Mouse (Mus musculus): ENCODE measurements at regions not wholly inside any gene's neighbourhood (a gene's known extent, or its start where the extent isn't known, plus 50 kb on each side); places are given as distances from the start of the nearest gene placed in this dataset.

GRCm38 (mm10) chr9:120645776-120646175 lies 74.5 kb downstream of the Rpl14 start:
- no peaks in the 10 kb centered on the region for H3K9me3 ChIP-seq (replicated peaks; ENCODE audit: insufficient read depth, low read length)
- TF ChIP-seq GABPA (IDR thresholded peaks at IDR 0.05; ENCODE audit: low read depth, low read length) (no peak), MXI1 (IDR thresholded peaks at IDR 0.05; ENCODE audit: low read depth, low read length) (no peak), SMC3 (IDR thresholded peaks at IDR 0.05; ENCODE audit: low read depth, low read length) (0 out of 2 replicates have a peak, but pooled peaks have one; percentile 7), CTCF (IDR thresholded peaks at IDR 0.05 in 2 of 3, conservative IDR thresholded peaks at IDR 0.05 in 1 of 3; ENCODE audit: control insufficient read depth in 1 of 3, insufficient read depth in 1 of 3, low read depth in 2 of 3, low read length in 3 of 3, poor library complexity in 1 of 3, severe bottlenecking in 1 of 3) (peak in 2 of 3 experiments; percentile 13 to 17; a peak in 1 of 6 replicates), MEF2A (IDR thresholded peaks at IDR 0.05; ENCODE audit: extremely low read depth, insufficient replicate concordance, low read depth, low read length, poor library complexity, severe bottlenecking) (no peak)
- no peaks in the 10 kb centered on the region for H3K79me2 ChIP-seq (ENCODE audit: control insufficient read depth, insufficient read depth, low read length, poor library complexity)
- no peaks in the 10 kb centered on the region for H3K36me3 ChIP-seq (ENCODE audit: control insufficient read depth in 1 of 2, insufficient read depth in 2 of 2, low read length in 2 of 2)
- H3K9ac ChIP-seq (ENCODE audit: control insufficient read depth, low read depth, low read length, poor library complexity, severe bottlenecking): no peak overlapping the region
- H3K27me3 ChIP-seq (ENCODE audit: control insufficient read depth in 1 of 2, insufficient read depth in 2 of 2, low read length in 2 of 2): no peaks in the 10 kb centered on the region
- no peak overlapping the region for H3K4me3 ChIP-seq (ENCODE audit: control insufficient read depth in 1 of 2, insufficient read depth in 1 of 2, low read depth in 2 of 2, low read length in 2 of 2)
- no peak for DNase-seq (ENCODE audit: low read depth, low spot score)
- no peak overlapping the region for H3K27ac ChIP-seq (ENCODE audit: control insufficient read depth, low read depth, low read length)
- no peaks in the 10 kb centered on the region for H3K4me1 ChIP-seq (ENCODE audit: control insufficient read depth in 1 of 2, insufficient read depth in 2 of 2, low read length in 2 of 2)

- TF ChIP-seq MYC (IDR thresholded peaks at IDR 0.05; ENCODE audit: low read depth, low read length): no peak
- Histone ChIP-seq H3K79me2 (ENCODE audit: control insufficient read depth, insufficient read depth, low read length, poor library complexity) (no peaks in the 10 kb centered on the region), H3K4me3 (ENCODE audit: control insufficient read depth in 1 of 2, insufficient read depth in 1 of 2, low read depth in 2 of 2, low read length in 2 of 2) (no peak overlapping the region), H3K36me3 (ENCODE audit: control insufficient read depth in 1 of 2, insufficient read depth in 2 of 2, low read length in 2 of 2) (no peaks in the 10 kb centered on the region), H3K9ac (ENCODE audit: control insufficient read depth, low read depth, low read length, poor library complexity, severe bottlenecking) (no peak overlapping the region), H3K27me3 (ENCODE audit: control insufficient read depth in 1 of 2, insufficient read depth in 2 of 2, low read length in 2 of 2) (no peaks in the 10 kb centered on the region), H3K4me1 (ENCODE audit: control insufficient read depth in 1 of 2, insufficient read depth in 2 of 2, low read length in 2 of 2) (no peaks in the 10 kb centered on the region), H3K27ac (ENCODE audit: control insufficient read depth, low read depth, low read length) (no peak overlapping the region), H3K9me3 (replicated peaks; ENCODE audit: insufficient read depth, low read length) (no peaks in the 10 kb centered on the region)
- DNase-seq (ENCODE audit: low read depth, low spot score): no peak
These were observed 75.8 kb downstream of the Rpl14 start for GRCm38 (mm10) chr9:120646806-120647667.

GRCm38 (mm10) chr9:120647668-120647955 lies 76.4 kb downstream of the Rpl14 start:
- Histone ChIP-seq H3K27me3 (ENCODE audit: control insufficient read depth in 1 of 2, insufficient read depth in 2 of 2, low read length in 2 of 2) (no peaks in the 10 kb centered on the region), H3K9me3 (replicated peaks; ENCODE audit: insufficient read depth, low read length) (no peaks in the 10 kb centered on the region), H3K27ac (ENCODE audit: control insufficient read depth, low read depth, low read length) (no peak overlapping the region), H3K4me3 (ENCODE audit: control insufficient read depth in 1 of 2, insufficient read depth in 1 of 2, low read depth in 2 of 2, low read length in 2 of 2) (no peak overlapping the region), H3K9ac (ENCODE audit: control insufficient read depth, low read depth, low read length, poor library complexity, severe bottlenecking) (no peak overlapping the region), H3K4me1 (ENCODE audit: control insufficient read depth in 1 of 2, insufficient read depth in 2 of 2, low read length in 2 of 2) (no peaks in the 10 kb centered on the region), H3K36me3 (ENCODE audit: control insufficient read depth in 1 of 2, insufficient read depth in 2 of 2, low read length in 2 of 2) (no peaks in the 10 kb centered on the region), H3K79me2 (ENCODE audit: control insufficient read depth, insufficient read depth, low read length, poor library complexity) (no peaks in the 10 kb centered on the region)
- TF ChIP-seq GABPA (IDR thresholded peaks at IDR 0.05; ENCODE audit: low read depth, low read length) (no peak), MEF2A (IDR thresholded peaks at IDR 0.05; ENCODE audit: extremely low read depth, insufficient replicate concordance, low read depth, low read length, poor library complexity, severe bottlenecking) (no peak), NRF1 (IDR thresholded peaks at IDR 0.05; ENCODE audit: insufficient read depth, low read depth, low read length, poor library complexity, severe bottlenecking) (no peak), POLR2A (IDR thresholded peaks at IDR 0.05; ENCODE audit: control insufficient read depth in 1 of 2, insufficient read depth in 1 of 2, low read depth in 1 of 2, low read length in 2 of 2, poor library complexity in 1 of 2) (no peak), USF1 (IDR thresholded peaks at IDR 0.05; ENCODE audit: low read depth, low read length) (no peak), GATA1 (IDR thresholded peaks at IDR 0.05; ENCODE audit: low read depth, low read length) (no peak), USF2 (IDR thresholded peaks at IDR 0.05; ENCODE audit: borderline replicate concordance in 1 of 2, insufficient read depth in 1 of 2, low read depth in 1 of 2, low read length in 2 of 2) (no peak), TBP (IDR thresholded peaks at IDR 0.05; ENCODE audit: low read depth, low read length) (no peak), ZMIZ1 (IDR thresholded peaks at IDR 0.05; ENCODE audit: low read depth, low read length) (no peak), HCFC1 (IDR thresholded peaks at IDR 0.05; ENCODE audit: low read depth, low read length) (no peak), MAFK (IDR thresholded peaks at IDR 0.05; ENCODE audit: borderline replicate concordance, low read depth, low read length) (no peak), CHD2 (IDR thresholded peaks at IDR 0.05; ENCODE audit: low read length) (no peak), MYB (IDR thresholded peaks at IDR 0.05; ENCODE audit: low read depth, low read length) (no peak), ETS1 (IDR thresholded peaks at IDR 0.05; ENCODE audit: low read depth, low read length) (no peak), CTCF (IDR thresholded peaks at IDR 0.05 in 2 of 3, conservative IDR thresholded peaks at IDR 0.05 in 1 of 3; ENCODE audit: control insufficient read depth in 1 of 3, insufficient read depth in 1 of 3, low read depth in 2 of 3, low read length in 3 of 3, poor library complexity in 1 of 3, severe bottlenecking in 1 of 3) (no peak), E2F4 (IDR thresholded peaks at IDR 0.05; ENCODE audit: borderline replicate concordance, low read depth, low read length) (no peak), MYC (IDR thresholded peaks at IDR 0.05; ENCODE audit: low read depth, low read length) (no peak), SMC3 (IDR thresholded peaks at IDR 0.05; ENCODE audit: low read depth, low read length) (no peak)
- DNase-seq (ENCODE audit: low read depth, low spot score): no peak
